Mouse (Mus musculus): ENCODE results near the gene Epm2aip1.

The Epm2aip1 gene

GRCm38 (mm10) chr9:111286468-111286867 is 14.7 kb downstream of the Epm2aip1 start:
- no peak for DNase-seq (ENCODE audit: low spot score in 2 of 2)

- DNase-seq (ENCODE audit: low spot score in 2 of 2): no peak
Measured at GRCm38 (mm10) chr9:111287956-111288355, 16.2 kb downstream of the Epm2aip1 start.

- no peak for DNase-seq (ENCODE audit: low spot score in 2 of 2)
Measured at GRCm38 (mm10) chr9:111289294-111289831, 17.6 kb downstream of the Epm2aip1 start.

- DNase-seq (ENCODE audit: low spot score in 2 of 2): peak; percentile 82 to 97
Measured at GRCm38 (mm10) chr9:111289832-111290339, 18.2 kb downstream of the Epm2aip1 start.

- DNase-seq (ENCODE audit: low spot score in 2 of 2): no peak
Measured at GRCm38 (mm10) chr9:111290539-111291100, 18.9 kb downstream of the Epm2aip1 start.

DNA sequence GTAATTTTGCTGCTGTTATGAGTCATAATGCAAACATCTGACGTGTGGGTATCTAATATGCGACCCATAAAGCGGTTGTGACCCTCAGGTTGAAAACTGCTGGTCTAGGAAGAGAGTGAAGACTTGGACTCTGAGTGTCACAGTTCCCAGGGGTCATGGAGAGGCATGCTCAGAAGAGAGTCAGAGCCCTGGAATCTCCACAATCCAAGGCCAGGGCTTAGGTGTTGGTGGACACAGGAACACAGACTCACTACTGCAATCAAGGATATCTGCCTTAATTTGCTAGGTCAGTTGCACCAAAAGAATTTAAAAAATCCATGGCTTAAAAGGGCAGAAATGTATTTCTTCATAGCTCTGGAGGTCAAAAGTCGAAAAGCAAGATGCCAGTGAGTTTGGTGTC is 21.5 kb downstream of the Epm2aip1 start:
- no peak for DNase-seq (ENCODE audit: low spot score in 2 of 2)

DNA sequence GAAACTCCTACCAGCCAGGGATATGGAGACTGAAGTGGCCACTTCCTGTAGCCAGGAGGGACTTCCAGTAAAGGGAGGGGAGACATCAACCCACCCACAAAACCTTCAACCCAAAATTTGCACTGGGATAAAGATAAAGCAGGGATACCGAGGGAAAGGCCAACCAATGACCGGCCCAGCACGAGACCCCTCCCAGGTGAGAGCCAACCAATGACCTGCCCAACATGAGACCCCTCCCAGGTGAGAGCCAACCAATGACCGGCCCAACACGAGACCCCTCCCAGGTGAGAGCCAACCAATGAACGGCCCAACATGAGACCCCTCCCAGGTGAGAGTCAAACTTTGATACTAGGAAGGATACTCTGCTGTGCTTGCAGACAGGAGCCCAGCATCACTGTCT is 23.2 kb downstream of the Epm2aip1 start:
- DNase-seq (ENCODE audit: low spot score in 2 of 2): no peak

DNA sequence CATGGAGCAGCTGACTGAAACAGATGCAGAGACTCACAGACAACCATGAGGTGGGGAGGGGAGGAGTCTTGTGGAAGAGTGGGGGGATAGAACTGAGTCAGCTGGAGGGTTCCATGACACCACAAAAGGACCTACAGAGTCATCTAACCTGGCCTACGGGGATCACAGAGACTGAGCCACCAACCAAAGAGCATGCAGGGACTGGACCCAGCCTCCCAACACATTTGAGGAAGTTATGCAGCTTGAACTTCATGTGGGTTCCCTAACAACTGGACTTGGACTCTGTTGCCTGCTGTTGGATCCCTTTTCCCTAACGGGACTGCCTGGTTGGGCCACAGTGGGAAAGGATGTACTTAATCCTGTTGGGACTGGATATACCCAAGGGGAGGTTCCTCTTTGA is 23.6 kb downstream of the Epm2aip1 start:
- no peak for DNase-seq (ENCODE audit: low spot score in 2 of 2)

DNA sequence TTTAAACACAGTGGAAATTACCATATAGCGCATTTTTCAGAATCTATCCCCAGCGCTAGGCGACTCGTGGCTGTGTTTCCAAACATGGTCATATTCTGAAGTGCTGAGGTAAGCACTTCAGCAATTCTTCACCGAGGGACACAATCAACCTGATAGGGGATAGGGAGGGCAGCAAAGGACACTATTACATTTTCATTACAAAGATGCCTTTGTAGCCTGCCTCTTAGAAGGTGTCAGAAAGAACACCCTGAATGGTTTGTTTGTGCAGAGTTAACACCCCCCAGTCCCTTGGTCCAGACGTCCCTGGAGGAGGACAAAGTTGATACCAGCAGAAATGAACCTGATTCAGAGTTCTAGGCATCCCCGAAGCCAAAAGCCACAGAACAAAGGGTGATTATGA is 24.7 kb downstream of the Epm2aip1 start:
- no peak for DNase-seq (ENCODE audit: low spot score in 2 of 2)

DNA sequence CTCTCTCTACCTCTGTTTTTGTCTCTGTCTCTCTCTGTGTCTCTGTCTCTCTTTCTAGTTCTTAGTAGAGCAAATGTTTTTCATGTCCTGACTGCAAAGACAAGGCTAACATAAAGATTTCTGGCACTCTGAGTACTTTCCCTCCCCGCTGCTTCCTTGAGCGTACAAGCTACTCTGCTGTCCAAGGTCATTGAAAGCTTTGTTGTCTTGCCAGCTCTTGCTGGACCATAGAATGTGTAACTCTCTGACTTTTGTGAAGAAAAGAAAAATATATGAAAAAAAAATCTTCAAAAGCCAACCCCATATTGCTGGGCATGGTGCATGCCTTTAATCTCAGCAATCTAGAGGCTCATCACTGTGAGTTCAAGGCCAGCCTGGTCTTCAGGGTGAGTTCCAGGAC is 26.9 kb downstream of the Epm2aip1 start:
- DNase-seq (ENCODE audit: low spot score in 2 of 2): no peak

- no peak for DNase-seq (ENCODE audit: low spot score in 2 of 2)
Measured at GRCm38 (mm10) chr9:111302196-111302831, 30.6 kb downstream of the Epm2aip1 start.

- no peak for DNase-seq (ENCODE audit: low spot score in 2 of 2)
Measured at GRCm38 (mm10) chr9:111304036-111304435, 32.3 kb downstream of the Epm2aip1 start.

DNA sequence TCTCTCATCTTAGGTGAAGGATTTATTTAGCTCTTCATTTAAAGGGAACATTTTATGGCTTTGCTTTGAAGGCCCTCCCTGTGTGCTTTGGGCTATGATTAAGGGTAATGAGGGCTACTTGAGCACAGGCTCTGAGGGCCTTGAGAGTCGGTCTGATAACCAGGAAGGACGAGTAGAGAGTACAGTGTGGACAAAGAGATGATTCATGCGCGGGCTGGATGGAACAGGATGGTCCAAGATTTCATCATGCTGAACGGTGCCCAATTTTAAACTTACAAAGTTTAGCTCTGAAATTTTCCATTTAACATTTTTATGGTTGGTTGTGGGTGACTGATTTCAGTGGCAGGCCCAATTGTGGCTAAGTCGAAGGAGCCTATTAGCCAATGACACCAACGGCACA is 34.4 kb downstream of the Epm2aip1 start:
- no peak for DNase-seq (ENCODE audit: low spot score in 2 of 2)

GRCm38 (mm10) chr9:111311031-111311842 is 39.5 kb downstream of the Epm2aip1 start, which contains the start of gene Trank1:
Gene Trank1, plus strand, starts transcription at chr9:111311739.
- peak in 1 of 2 experiments; percentile 62 for DNase-seq (ENCODE audit: low spot score in 2 of 2)

DNA sequence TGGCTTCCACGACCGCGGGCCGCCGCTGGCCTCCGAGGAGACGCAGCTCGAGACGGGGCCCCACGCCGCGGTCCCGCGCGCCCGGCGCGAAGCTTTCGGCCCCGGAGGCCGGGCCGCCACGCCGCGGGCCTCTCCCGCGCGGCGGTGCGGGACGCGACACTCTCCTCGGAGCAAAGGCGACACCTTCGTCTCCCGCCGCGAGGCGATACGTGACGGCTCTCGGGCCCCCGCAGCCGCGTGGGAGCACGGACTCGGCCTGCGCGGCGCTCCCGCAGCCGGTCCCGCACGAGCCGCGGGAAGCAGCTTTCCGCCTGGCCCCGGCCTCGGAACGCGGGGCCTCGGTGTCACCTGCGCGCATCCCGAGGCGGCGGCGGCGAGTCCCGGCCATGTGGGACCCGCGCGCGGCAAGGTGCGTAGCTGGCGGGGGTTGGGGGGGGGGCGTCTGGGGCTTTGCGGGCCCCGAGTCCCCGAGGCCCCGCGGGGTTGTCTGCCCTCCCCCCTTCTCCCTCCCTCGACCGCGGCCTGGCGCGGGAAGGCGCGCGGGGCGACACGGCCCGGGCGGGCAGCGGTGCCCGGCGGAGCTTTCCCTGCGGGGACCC is 40.2 kb downstream of the Epm2aip1 start:
- DNase-seq (ENCODE audit: low spot score in 2 of 2): no peak

GRCm38 (mm10) chr9:111312442-111313141 is 40.9 kb downstream of the Epm2aip1 start:
- DNase-seq (ENCODE audit: low spot score in 2 of 2): no peak

DNA sequence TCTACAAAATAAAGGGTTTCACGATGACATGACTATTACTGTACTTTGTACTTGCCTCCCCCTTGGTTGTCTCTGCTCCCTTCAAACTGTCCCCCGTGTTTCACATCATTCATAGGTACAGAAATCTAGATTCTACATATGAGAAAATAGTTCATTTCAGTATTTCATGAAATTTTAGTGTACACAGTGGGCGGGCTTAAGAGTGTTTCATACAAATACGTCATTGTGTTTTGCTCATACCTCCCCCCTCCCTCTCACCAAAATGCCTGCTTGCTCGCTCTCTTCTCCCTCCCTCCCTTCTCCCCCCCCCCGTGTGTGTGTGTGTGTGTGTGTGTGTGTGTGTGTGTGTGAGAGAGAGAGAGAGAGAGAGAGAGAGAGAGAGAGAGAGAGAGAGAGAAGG is 41.6 kb downstream of the Epm2aip1 start:
- no peak for DNase-seq (ENCODE audit: low spot score in 2 of 2)

DNA sequence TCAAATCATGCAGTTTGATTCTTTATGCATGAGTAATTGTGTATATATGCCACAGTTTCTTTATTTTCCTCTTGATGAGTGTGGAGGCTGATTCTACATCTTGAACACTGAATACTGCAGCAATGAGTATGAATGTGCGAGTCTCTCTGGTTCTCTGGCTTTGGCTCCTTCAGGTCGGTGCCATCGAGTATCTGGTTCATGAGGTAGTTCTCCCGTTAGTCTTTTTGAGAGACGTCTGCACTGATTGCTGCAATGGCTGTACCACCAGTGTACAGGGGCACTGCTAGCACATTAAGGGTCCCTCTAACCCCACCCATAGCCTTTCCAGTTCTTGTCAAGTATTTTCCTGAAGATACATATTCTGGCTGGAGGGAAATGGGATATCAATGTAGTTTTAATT is 42.1 kb downstream of the Epm2aip1 start:
- DNase-seq (ENCODE audit: low spot score in 2 of 2): no peak

DNA sequence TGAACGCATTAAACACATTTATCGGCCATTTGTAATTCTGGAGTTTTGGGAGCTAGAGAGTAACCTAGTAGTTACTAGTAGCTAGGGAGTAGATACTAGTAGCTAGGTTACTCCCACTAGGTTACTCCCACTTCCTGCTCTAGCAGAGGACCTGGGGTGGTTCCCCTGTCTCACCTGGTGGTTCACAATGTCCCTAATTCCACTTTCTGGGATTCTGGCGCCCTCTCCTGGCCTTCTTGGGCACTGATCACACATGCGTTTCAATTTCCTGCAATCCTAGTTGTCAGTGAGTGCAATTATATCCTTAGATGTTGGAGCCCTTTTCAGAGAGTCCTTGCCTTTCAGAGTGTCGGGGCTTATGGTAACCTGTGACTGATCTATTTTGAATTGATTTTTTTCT is 42.5 kb downstream of the Epm2aip1 start:
- peak; percentile 24 to 72 for DNase-seq (ENCODE audit: low spot score in 2 of 2)

DNA sequence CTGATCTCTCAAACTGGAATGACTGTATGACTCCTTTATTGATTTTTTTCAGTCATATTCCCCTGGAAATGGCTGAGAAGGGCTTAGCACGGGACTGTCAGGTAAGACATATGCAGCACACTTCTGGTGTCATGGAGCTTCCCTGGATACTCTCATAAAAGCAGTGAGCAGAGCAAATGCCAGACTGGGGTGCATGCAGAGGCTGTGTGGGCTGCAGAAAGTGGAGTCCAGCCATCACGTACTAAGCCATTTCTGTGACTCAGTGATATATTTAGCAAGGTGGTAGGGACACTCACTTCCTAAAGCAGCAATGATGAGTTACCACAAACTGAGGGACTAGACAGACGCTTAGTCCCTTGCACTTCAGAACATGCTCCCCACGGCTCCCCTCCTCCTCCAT is 49.2 kb downstream of the Epm2aip1 start:
- DNase-seq (ENCODE audit: low spot score in 2 of 2): peak in 1 of 2 experiments; percentile 35

DNA sequence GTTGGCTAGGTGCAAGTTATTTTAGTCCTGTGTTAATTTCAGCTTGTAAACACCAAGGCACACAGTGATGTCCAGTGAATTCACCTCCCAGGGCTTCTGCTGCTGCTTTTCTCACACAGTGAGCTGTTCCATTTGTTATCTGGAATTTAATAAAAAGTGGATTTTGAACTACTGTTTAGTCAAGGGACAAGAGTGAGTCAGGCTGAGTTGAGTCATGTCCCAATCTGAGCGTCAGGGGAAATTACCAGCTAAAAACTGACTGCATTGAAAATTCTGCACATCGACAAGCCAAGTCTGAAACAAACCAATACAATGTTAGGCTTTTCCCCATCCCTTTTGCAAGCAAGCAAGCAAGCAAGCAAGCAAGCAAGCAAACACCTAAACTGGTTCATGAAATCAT is 53.2 kb downstream of the Epm2aip1 start:
- peak in 1 of 2 experiments; percentile 18 for DNase-seq (ENCODE audit: low spot score in 2 of 2)

Measured in spleen, postnatal 4 days (tissue).